Mouse (Mus musculus) macrophage (primary cell): ENCODE measurements around the gene Cfap298. TPM values are rescaled to one million over a fixed set of nuclear protein-coding genes. Genes with fewer than 3 reads are reported as not detected.
A peak's percentile ranks its signal among the peaks of the same experiment; 100 is the strongest.

Experiments
- H3K27ac ChIP-seq: fragments of 350-480 bp; formaldehyde crosslinking; 2 replicates; pipeline ENCODE4 v1.9.0; 2021
- H3K36me3 ChIP-seq: fragments of 350-480 bp; formaldehyde crosslinking; 2 replicates; pipeline ENCODE4 v1.9.0; 2021; ENCODE audit errors: inconsistent target
- H3K4me3 ChIP-seq: fragments of 350-480 bp; formaldehyde crosslinking; 2 replicates; pipeline ENCODE4 v1.9.0; 2021; ENCODE audit errors: inconsistent target
- H3K79me2 ChIP-seq: fragments of 350-480 bp; formaldehyde crosslinking; 2 replicates; pipeline ENCODE4 v1.9.0; 2021; ENCODE audit errors: inconsistent target
- WGBS: methylation state at CpG from one replicate; pipeline ENCODE4 v1.1.7; 2026; ENCODE audit warnings: inconsistent platforms; ENCODE audit not compliant: missing documents; 5-methylcytosine and 5-hydroxymethylcytosine counted together
- polyA plus RNA-seq: library from polyadenylated mRNA; stranded (reverse); fragments of 250-400 nt; gene quantifications from 3 replicates; pipeline ENCODE4 v1.2.4, GENCODE M21; 2018; ENCODE audit warnings: inconsistent platforms
- total RNA-seq, 78 experiments: library from RNA; depleted of rRNA; stranded (reverse); fragments of 250-400 nt; gene quantifications; 1 replicate in 9 of 78; 2 replicates in 24 of 78; 3 replicates in 43 of 78; 4 replicates in 2 of 78; pipeline ENCODE4 v1.2.4; 2018; ENCODE audit warnings: inconsistent platforms in 56 of 78

The Cfap298 gene
- total RNA-seq (2018; cell fraction: chromatin; rRNA removed): 1 to 10 TPM in 23 of 26 experiments, under 1 TPM in 1, not detected in 2; 0.88 to 6.3 (median 3.4) TPM
- total RNA-seq (2018; cell fraction: cytosol; rRNA removed): 10 to 100 TPM in 1 of 26 experiments, 1 to 10 TPM in 25; 2.6 to 10.8 (median 6.7) TPM
- 10 to 100 TPM in 1 of 26 experiments, 1 to 10 TPM in 25; 1.3 to 12.0 (median 3.4) TPM for total RNA-seq (2018; cell fraction: nucleus; rRNA removed)
- polyA plus RNA-seq: 4.4 to 21.5 TPM (median 8.0 TPM) in 3 replicates

DNA sequence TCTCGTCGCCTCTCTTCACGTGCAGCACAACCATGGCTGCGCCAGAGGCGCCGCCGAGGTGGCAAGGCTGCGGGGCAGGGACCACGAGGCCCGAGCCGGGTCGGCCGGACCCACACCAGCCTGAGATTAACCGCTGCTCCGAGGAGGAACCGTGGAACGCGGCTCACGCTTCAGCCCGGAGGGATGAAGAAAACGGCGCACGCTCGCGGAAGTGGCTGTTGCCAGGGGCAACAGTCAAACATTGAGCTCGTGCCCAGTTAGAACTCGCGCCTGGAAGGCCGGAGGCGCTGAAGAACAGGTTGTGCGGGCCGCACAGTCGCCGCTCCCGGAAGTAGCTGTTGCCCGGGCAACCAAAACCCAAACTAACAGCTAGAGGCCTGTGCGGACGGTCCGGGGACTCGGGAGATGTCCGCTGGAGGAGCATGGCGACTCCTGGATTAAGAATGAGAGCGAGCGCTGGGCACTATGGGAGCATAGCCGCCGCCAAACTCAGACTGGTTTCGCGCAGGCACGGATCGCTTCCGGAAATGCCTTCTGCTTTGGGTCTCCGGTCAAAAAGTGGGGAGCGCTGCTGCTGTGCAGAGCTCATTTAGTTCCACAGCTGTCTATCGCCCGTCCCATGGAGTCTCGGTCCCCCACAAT lies at the start of gene Cfap298:
Gene Cfap298 (minus strand): TSS at position 428 of the 642 bp plus-strand sequence.
- Histone ChIP-seq H3K4me3 (peak within 1 kb of the TSS; percentile 71), H3K36me3 (peaks cover 28% of the 10 kb centered on the region), H3K79me2 (no peaks in the 10 kb centered on the region), H3K27ac (peak within 1 kb of the TSS; percentile 13; the same call in 1 of the 2 replicates)
- under 1% methylated on average over 56 of the region's 56 CpGs for WGBS

DNA sequence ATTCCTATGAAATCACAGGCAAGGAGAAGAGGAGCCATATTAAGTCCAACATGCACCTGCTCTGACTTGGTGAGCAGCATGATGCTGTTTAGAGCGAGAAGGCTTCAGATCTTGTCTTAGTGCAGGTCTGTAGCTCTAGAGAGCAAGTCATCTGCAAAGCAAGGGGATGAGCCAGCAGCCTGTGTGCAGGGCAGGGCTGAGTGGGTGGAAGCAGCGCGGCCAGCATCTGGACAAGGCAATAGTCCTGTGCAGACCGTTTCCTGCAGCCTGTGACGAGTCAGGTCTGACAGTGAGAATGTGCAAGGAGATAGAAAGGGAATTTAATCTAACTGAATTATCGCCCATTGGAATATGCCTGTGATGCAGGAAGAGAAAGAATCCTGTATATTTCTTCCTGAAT lies 36.1 kb upstream of the Cfap298 start:
- Histone ChIP-seq H3K79me2 (no peaks in the 10 kb centered on the region), H3K4me3 (no peak overlapping the region), H3K36me3 (peaks cover 87% of the 10 kb centered on the region), H3K27ac (no peak overlapping the region)
- 97% methylated on average over 6 of the region's 6 CpGs for WGBS

DNA sequence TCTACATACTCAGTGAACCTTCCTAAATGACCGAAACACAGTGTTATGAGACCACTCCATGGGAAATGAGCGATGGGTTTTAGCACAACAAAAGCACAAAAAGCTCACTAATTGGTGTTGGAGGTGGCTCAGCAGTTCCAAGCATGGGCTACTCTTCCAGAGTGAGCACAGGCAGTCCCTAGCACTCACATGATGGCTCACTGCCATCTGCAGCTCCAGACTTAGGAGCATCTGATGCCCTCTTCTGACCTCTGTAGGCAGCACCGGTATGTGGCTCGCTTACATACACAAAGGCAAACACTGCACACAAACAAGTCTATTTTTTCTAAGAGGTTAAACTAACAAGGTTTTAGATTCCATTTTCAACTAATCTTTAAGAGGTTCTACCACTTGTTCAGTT lies 31.3 kb upstream of the Cfap298 start:
- H3K27ac ChIP-seq: no peak overlapping the region
- H3K79me2 ChIP-seq: no peaks in the 10 kb centered on the region
- WGBS: 98% methylated on average over 4 of the region's 4 CpGs
- H3K4me3 ChIP-seq: no peak overlapping the region
- H3K36me3 ChIP-seq: peaks cover 95% of the 10 kb centered on the region

DNA sequence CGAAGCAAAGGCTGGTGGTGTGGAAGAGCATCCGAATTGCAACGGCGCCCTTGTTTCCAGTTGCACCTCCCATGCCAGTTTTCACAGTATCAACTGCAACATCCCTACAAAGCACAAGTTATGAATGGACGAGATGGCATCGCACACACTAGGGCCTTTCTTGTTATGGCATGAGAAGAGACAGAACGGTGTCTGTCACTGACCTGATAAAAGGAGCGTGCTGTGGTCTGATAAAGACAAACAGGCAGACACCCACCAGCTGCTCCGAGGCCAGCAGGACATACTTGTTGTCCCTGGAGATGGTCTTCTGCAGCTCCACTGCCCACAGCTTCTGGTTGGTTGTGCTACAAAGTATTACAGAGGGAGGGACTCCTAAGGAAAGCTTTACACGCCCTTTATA lies 29.4 kb upstream of the Cfap298 start:
- Histone ChIP-seq H3K79me2 (no peaks in the 10 kb centered on the region), H3K27ac (no peak overlapping the region), H3K36me3 (peaks cover 90% of the 10 kb centered on the region), H3K4me3 (no peak overlapping the region)
- WGBS: 97% methylated on average over 10 of the region's 10 CpGs

DNA sequence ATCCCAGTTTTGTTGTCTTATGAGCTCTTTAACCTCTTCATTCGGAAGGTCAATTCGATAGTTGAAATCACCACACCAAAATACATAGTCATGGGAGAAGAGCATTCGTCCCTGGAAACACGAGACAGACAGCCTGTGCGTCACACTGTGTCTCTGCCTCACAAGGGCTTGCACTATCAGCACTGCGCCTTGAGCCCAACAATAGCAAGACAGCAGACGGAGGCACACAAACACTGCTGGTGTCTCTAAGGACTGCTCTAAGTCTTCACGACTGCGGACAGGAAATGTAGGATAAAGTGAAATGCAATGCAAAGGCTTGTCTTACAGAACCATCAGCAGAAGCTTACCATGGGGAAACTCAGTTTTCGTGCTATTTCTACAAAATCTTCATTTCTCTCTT lies 29.0 kb upstream of the Cfap298 start:
- Histone ChIP-seq H3K4me3 (no peak overlapping the region), H3K79me2 (no peaks in the 10 kb centered on the region), H3K36me3 (peaks cover 91% of the 10 kb centered on the region), H3K27ac (no peak overlapping the region)
- 94% methylated on average over 10 of the region's 10 CpGs for WGBS

DNA sequence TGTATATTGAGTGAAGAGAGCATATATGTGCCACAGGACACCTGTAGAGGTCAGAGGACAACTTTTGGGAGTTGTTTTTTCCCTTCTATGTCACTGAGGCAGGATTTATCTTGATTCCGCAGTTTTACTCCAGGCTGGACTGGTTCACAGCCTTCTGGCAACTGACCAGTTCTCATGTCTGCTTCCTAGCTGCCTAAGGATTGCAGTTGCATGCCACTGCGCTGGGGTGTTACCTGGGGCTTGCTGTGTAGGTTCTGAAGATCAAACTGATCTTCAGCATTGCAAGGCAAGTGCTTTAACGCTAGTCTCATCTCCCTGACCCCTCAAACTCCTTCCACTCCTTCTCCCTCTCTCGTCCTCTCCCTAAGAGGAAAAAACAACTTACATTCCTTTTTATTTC lies 28.3 kb upstream of the Cfap298 start:
- Histone ChIP-seq H3K36me3 (peaks cover 93% of the 10 kb centered on the region), H3K79me2 (no peaks in the 10 kb centered on the region)
- WGBS: 98% methylated on average over 4 of the region's 4 CpGs

DNA sequence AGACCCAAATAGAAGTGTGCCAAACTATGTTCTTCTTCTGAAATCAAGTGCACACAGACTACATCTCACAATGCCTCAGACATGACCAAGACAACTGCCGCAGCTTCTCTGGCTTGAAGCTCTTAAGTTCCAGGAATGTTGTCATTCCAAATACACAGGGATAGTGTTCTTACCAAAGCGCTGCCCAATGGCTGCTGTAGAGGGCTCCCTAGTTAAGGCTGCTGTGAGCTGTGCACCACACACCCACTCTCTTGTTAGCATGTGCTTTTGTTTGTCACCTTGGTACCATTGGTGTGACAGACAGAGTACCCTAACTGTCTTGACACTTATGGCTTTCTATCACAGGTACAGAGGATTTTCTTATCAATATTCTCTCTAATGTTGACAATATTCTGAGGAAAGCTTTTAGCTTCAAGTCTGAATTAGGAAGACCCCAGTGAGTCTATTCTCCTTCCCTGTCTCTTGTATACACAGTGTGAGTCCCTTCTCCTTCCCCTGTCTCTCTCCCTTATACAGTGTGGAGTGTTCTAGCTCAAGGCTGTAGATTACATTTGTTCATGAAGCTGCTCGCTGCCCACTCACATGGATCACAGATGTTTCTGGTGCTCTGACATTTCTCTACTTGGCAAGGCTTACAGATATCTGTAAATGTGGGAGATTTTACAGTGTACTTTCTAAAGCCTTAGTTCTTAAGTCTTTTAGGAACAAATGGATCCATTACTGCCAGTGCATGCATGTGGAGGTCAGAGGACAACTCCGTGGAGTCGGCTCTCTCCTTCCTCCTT lies 23.6 kb upstream of the Cfap298 start:
- peaks cover 89% of the 10 kb centered on the region for H3K36me3 ChIP-seq
- H3K79me2 ChIP-seq: no peaks in the 10 kb centered on the region
- H3K4me3 ChIP-seq: no peak overlapping the region
- WGBS: 88% methylated on average over 5 of the region's 5 CpGs
- H3K27ac ChIP-seq: no peak overlapping the region

More for the DNA sequence above, 28.3 kb upstream of the Cfap298 start:
- Histone ChIP-seq H3K27ac (no peak overlapping the region), H3K4me3 (no peak overlapping the region)

DNA sequence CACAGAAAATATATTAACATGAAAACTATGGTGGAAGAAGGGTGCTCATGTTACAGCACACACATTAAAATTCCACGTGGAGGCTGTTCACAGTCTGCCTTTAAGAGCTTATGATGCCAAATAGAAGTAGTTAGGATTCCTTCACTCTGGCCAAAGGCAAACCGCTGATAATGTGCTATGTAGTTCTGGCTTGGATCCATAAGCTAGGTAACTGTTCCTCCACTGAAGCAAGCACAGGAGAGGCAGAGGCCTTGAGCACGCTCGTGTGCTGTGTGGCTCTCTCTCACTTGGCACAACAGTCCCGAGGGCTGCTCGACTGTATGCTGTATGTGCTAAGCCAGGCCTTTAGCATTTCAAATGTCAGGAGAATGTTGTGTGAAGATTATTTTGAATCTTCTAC lies 20.6 kb upstream of the Cfap298 start:
- H3K79me2 ChIP-seq: no peaks in the 10 kb centered on the region
- WGBS: 98% methylated on average over 6 of the region's 6 CpGs
- peaks cover 95% of the 10 kb centered on the region for H3K36me3 ChIP-seq

DNA sequence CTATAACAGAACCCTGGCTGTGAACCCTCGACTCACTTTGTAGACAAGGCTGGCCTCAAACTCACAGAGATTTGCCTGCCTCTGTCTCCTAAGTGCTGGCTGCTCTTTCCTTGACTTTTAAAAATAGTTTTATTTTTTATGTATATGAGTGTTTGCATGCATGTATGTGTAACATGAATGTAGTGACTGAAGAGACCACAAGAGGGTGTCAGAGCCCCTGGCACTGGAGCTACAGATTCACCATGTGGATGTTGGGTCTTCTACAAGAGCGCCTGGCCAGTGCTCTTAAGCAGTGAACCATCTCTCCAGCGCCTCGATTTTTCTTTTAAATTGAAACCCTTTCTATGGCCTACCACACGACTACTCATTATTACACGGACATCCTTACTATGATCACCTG lies 18.9 kb upstream of the Cfap298 start:
- no peaks in the 10 kb centered on the region for H3K79me2 ChIP-seq
- H3K27ac ChIP-seq: no peak overlapping the region
- H3K4me3 ChIP-seq: no peak overlapping the region
- peaks cover 94% of the 10 kb centered on the region for H3K36me3 ChIP-seq
- 94% methylated on average over 6 of the region's 6 CpGs for WGBS

More for the DNA sequence above, 20.6 kb upstream of the Cfap298 start:
- Histone ChIP-seq H3K27ac (no peak overlapping the region), H3K4me3 (no peak overlapping the region)

DNA sequence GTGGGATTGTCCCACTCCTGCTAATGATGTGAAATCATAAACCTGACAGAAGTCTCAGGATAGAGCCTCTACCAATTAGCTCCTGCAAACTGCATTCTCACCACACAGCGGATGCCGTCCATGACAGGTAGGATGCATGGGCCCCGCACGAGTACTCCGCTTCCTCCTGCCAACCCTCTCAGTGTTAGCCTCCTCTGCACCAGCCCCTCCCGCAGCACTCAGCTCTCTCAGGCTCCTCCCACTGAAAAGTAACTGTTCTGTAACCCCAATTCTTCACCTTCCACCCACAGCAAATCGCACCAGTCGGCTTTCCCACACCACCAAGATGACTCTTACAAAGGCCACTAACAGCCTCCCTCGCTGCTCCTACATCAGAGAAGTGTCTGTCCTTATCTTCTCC lies 18.2 kb upstream of the Cfap298 start:
- H3K4me3 ChIP-seq: no peak overlapping the region
- H3K36me3 ChIP-seq: peaks cover 92% of the 10 kb centered on the region
- no peak overlapping the region for H3K27ac ChIP-seq
- 84% methylated on average over 9 of the region's 9 CpGs for WGBS
- H3K79me2 ChIP-seq: no peaks in the 10 kb centered on the region

DNA sequence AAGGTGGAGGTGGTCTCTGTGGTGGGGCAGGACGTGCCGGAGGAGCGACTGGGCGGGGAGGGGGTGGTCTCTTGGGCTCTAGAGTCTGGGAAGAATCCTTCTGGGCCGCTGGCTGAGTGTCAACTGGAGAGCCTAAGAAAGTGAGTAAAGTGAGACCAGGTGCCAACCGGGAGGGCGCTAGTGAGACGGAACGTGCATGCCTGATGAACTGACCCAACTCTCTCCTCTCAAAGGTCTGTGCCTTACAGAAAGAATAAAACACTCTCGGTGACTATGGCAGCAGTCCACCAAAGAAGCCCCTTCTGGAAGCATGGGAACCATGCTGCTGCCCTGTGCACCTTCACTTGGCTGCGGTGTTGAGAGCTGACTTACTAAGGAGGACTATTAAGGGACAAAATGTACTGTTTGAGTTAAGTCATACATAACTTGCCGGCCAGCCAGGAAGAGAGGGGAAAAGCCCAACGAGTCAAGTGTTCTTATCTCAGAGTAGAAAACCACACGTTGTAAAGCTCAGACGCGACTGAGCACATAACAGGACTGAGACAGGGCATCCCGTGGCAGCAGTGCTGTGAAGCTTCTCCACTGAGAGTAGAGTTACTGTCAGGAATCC lies 15.5 kb upstream of the Cfap298 start:
- Histone ChIP-seq H3K36me3 (peaks cover 94% of the 10 kb centered on the region), H3K79me2 (no peaks in the 10 kb centered on the region), H3K4me3 (no peak overlapping the region), H3K27ac (no peak overlapping the region)
- 92% methylated on average over 17 of the region's 17 CpGs for WGBS

DNA sequence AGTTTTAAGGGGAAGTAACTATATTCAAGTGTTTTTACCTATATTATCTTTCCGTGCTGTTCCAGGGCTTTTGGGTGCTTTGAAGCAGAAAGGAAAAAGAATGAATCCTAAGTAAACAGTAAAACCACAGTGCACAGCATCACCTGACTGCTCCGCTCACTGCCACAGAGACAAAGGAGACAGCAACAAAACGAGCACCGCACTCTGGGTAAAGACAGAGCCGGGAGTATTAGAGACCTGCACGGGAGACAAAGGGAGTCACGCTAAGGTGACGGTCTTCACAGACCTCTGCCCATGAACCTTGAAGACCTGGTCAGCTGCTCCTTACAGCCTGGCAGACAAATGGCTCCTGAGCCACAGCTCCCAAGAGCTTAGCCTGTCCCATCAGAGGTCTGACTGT lies 12.1 kb upstream of the Cfap298 start:
- Histone ChIP-seq H3K27ac (no peak overlapping the region), H3K79me2 (no peaks in the 10 kb centered on the region), H3K36me3 (peaks cover 97% of the 10 kb centered on the region), H3K4me3 (no peak overlapping the region)
- 95% methylated on average over 8 of the region's 8 CpGs for WGBS

DNA sequence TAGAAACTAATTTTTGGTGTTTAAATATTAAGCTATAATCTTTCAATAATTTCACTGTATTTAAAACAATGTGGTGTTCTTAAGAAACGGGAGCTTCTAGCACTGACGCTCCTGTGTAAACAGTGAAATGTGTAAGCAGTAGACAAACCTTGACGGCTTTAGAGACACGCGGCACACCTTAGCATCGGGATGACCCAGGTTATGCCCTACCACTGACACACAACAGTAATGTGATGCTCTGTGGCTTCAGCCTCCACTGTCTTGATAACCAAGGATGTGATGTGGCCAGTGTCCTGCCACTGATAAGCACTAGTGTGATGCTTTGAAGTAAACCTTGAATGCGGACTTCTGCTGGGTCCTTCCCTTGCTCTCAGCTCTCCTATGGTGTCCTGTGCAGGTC lies 6.3 kb upstream of the Cfap298 start:
- Histone ChIP-seq H3K79me2 (no peaks in the 10 kb centered on the region), H3K36me3 (peaks cover 91% of the 10 kb centered on the region), H3K27ac (no peak overlapping the region), H3K4me3 (no peak overlapping the region)
- 93% methylated on average over 7 of the region's 7 CpGs for WGBS

DNA sequence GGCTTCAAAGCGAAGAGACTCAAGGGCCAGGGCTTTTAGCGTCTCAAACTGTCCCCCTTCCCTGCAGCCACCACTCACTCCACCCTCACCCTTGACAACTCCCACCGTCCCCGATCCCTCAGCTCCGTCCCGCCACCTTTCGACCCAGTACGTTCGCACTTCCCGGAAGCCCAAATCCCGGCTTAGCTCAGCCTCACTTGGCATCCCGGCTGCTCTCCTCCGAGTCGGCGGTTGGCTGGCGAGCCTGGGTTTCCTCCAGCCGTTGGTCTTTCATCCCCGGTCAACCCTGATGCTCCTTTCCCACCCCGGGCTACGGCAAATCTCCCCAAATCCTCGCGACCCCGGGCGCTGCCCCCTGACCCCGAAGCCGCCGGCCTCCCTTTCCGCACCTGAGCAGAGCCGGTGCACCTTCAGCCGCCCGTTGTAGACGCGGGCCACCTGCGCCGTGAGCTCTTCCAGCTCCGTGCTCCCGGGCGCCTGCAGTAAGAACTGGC lies 674 bp downstream of the Cfap298 start:
- Histone ChIP-seq H3K36me3 (peaks cover 24% of the 10 kb centered on the region), H3K4me3 (peak overlapping the region; percentile 71), H3K27ac (peak overlapping the region; percentile 13; the same call in 1 of the 2 replicates), H3K79me2 (no peaks in the 10 kb centered on the region)
- under 1% methylated on average over 35 of the region's 38 CpGs for WGBS
